Mouse (Mus musculus): ENCODE measurements at regions not wholly inside any gene's neighbourhood (a gene's known extent, or its start where the extent isn't known, plus 50 kb on each side); places are given as distances from the start of the nearest gene placed in this dataset.
"Not testable (repeated sequence)": the region's sequence is repeated elsewhere in the genome, so short reads cannot be mapped to it uniquely, and the experiment has no call there.

GRCm38 (mm10) chr2:75781781-75782211 is 50.2 kb upstream of the Agps start:
- no peak for ATAC-seq (replicated peaks; ENCODE audit: insufficient number of reproducible peaks, low FRiP score, low TSS enrichment)
- no peak overlapping the region for H3K4me2 ChIP-seq
- no peak overlapping the region for H3K4me3 ChIP-seq (ENCODE audit: low read depth, low read length)
- no peak overlapping the region for H3K9ac ChIP-seq (ENCODE audit: low read depth, low read length)
- no peak overlapping the region for H3K27ac ChIP-seq (ENCODE audit: low read depth, low read length)
- no peaks in the 10 kb centered on the region for H3K36me3 ChIP-seq (ENCODE audit: control insufficient read depth, insufficient read depth, low read length)
- peaks cover 9% of the 10 kb centered on the region for H3K4me1 ChIP-seq (ENCODE audit: control insufficient read depth, insufficient read depth, low read length)
- WGBS (ENCODE audit: insufficient replicate concordance), result 64% methylated on average over 6 of the region's 6 CpGs
- no peaks in the 10 kb centered on the region for H3K9me3 ChIP-seq (replicated peaks; ENCODE audit: control insufficient read depth, low read length)
- H3K27me3 ChIP-seq (ENCODE audit: control insufficient read depth, insufficient read depth, low read length), result no peaks in the 10 kb centered on the region

DNA sequence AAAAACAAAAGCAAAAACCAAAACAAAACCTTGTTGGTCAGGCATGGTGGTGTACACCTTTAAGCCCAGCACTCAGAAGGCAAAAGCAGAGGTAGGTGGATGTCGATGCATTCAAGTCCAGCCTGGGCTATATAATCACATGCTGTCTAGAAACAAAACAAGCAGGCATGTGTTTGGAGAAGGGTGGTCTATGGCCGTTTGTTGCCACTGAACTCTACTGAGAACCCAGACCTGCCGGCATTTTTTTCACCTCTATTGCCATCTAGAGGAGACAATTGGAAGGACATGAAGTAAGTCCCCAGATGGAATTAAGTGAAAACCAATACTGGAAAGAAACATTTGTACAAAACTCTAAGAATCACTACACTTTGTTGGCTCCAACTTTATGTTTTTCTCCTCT is 50.9 kb upstream of the Agps start:
- WGBS (ENCODE audit: insufficient replicate concordance), result 0% methylated on average over 3 of the region's 3 CpGs
- no peak overlapping the region for H3K9ac ChIP-seq (ENCODE audit: low read depth, low read length)
- H3K4me1 ChIP-seq (ENCODE audit: control insufficient read depth, insufficient read depth, low read length), result peaks cover 11% of the 10 kb centered on the region
- no peak overlapping the region for H3K4me3 ChIP-seq (ENCODE audit: low read depth, low read length)
- no peaks in the 10 kb centered on the region for H3K9me3 ChIP-seq (replicated peaks; ENCODE audit: control insufficient read depth, low read length)
- ATAC-seq (replicated peaks; ENCODE audit: insufficient number of reproducible peaks, low FRiP score, low TSS enrichment), result no peak
- no peaks in the 10 kb centered on the region for H3K27me3 ChIP-seq (ENCODE audit: control insufficient read depth, insufficient read depth, low read length)
- H3K4me2 ChIP-seq, result no peak overlapping the region
- no peaks in the 10 kb centered on the region for H3K36me3 ChIP-seq (ENCODE audit: control insufficient read depth, insufficient read depth, low read length)
- no peak overlapping the region for H3K27ac ChIP-seq (ENCODE audit: low read depth, low read length)

DNA sequence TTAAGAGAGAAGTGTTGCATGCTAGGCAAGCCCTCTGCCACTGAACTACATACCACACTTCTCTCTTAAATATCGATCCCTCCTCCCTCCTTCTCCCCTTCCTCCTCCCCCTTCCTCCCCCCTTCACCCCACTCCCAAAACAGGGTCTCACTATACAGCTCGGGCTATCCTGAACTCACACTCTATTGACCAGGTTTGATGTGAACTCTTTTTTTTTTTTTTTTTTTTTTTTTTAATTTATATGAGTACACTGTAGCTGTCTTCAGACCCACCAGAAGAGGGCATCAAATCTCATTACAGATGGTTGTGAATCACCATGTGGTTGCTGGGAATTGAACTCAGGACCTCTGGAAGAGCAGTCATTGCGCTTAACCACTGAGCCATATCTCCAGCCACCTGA is 53.3 kb upstream of the Agps start:
- H3K4me1 ChIP-seq (ENCODE audit: control insufficient read depth, insufficient read depth, low read length), result peaks cover 11% of the 10 kb centered on the region
- not testable (repeated sequence) for H3K36me3 ChIP-seq (ENCODE audit: control insufficient read depth, insufficient read depth, low read length); ATAC-seq (replicated peaks; ENCODE audit: insufficient number of reproducible peaks, low FRiP score, low TSS enrichment); H3K27ac ChIP-seq (ENCODE audit: low read depth, low read length); H3K4me2 ChIP-seq; H3K27me3 ChIP-seq (ENCODE audit: control insufficient read depth, insufficient read depth, low read length); H3K9ac ChIP-seq (ENCODE audit: low read depth, low read length); H3K4me3 ChIP-seq (ENCODE audit: low read depth, low read length); H3K9me3 ChIP-seq (replicated peaks; ENCODE audit: control insufficient read depth, low read length)
- 84% methylated on average over 3 of the region's 3 CpGs for WGBS (ENCODE audit: insufficient replicate concordance)

DNA sequence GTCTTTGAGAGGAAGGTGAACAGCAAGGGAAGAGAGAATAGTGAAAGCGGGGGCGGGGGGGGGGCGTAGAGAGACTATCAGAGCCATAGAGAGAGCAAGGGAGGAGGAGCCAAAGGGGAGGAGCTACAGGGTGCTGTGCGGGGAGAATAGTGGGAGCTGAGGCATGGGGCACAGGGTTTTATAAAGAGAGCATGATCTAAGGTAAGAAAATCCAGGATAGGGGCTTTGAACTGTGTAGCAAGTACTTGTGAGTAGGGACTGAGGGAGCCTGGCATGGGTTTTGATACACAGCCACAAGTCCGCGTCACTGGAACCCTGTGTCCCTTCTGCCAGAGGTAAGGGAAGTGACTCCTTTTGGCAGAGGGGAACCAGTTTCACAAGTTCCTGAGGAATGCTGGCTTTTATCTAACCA is 54.9 kb upstream of the Agps start:
- H3K9me3 ChIP-seq (replicated peaks; ENCODE audit: control insufficient read depth, low read length), result no peaks in the 10 kb centered on the region
- H3K4me1 ChIP-seq (ENCODE audit: control insufficient read depth, insufficient read depth, low read length), result peaks cover 22% of the 10 kb centered on the region
- H3K27ac ChIP-seq (ENCODE audit: low read depth, low read length), result no peak overlapping the region
- H3K4me2 ChIP-seq, result peak overlapping the region; percentile 64
- peak overlapping the region; percentile 35 for H3K4me3 ChIP-seq (ENCODE audit: low read depth, low read length)
- no peaks in the 10 kb centered on the region for H3K36me3 ChIP-seq (ENCODE audit: control insufficient read depth, insufficient read depth, low read length)
- ATAC-seq (replicated peaks; ENCODE audit: insufficient number of reproducible peaks, low FRiP score, low TSS enrichment), result peak; percentile 50; the same call in 1 of the 2 replicates
- H3K27me3 ChIP-seq (ENCODE audit: control insufficient read depth, insufficient read depth, low read length), result no peaks in the 10 kb centered on the region
- H3K9ac ChIP-seq (ENCODE audit: low read depth, low read length), result peak overlapping the region; percentile 54
- 7% methylated on average over 5 of the region's 6 CpGs for WGBS (ENCODE audit: insufficient replicate concordance)

DNA sequence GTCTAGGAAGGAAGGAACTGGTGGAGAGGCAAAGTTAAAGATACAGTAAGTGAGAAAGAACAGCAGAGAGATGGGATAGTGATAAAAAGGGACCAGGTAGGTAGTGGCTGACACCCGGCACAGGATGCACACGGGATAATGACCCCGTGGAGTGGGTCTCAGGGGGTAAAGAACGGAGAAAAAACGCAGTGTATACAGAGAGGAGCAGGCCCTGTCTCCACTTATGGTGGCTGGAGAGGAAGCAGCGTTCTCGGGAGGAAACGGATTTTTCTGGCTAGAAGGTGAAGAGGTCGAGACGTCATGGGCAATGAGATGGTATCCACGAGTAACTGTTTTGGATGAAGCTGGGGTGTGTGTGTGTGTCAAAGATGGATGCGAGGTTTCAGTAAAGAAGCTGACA is 55.4 kb upstream of the Agps start:
- Histone ChIP-seq H3K4me3 (ENCODE audit: low read depth, low read length) (peak overlapping the region; percentile 35), H3K9ac (ENCODE audit: low read depth, low read length) (peak overlapping the region; percentile 54; the same call in 1 of the 2 replicates), H3K9me3 (replicated peaks; ENCODE audit: control insufficient read depth, low read length) (no peaks in the 10 kb centered on the region), H3K27ac (ENCODE audit: low read depth, low read length) (no peak overlapping the region), H3K4me2 (peak overlapping the region; percentile 64), H3K4me1 (ENCODE audit: control insufficient read depth, insufficient read depth, low read length) (peaks cover 22% of the 10 kb centered on the region), H3K36me3 (ENCODE audit: control insufficient read depth, insufficient read depth, low read length) (no peaks in the 10 kb centered on the region), H3K27me3 (ENCODE audit: control insufficient read depth, insufficient read depth, low read length) (no peaks in the 10 kb centered on the region)
- 12% methylated on average over 12 of the region's 12 CpGs for WGBS (ENCODE audit: insufficient replicate concordance)
- ATAC-seq (replicated peaks; ENCODE audit: insufficient number of reproducible peaks, low FRiP score, low TSS enrichment), result no peak

GRCm38 (mm10) chr2:75775217-75775616 is 56.8 kb upstream of the Agps start:
- H3K4me2 ChIP-seq, result no peak overlapping the region
- no peak overlapping the region for H3K27ac ChIP-seq (ENCODE audit: low read depth, low read length)
- no peaks in the 10 kb centered on the region for H3K27me3 ChIP-seq (ENCODE audit: control insufficient read depth, insufficient read depth, low read length)
- no peak overlapping the region for H3K9ac ChIP-seq (ENCODE audit: low read depth, low read length)
- H3K9me3 ChIP-seq (replicated peaks; ENCODE audit: control insufficient read depth, low read length), result no peaks in the 10 kb centered on the region
- WGBS (ENCODE audit: insufficient replicate concordance), result 70% methylated on average over 1 of the region's 1 CpGs
- peaks cover 22% of the 10 kb centered on the region for H3K4me1 ChIP-seq (ENCODE audit: control insufficient read depth, insufficient read depth, low read length)
- no peaks in the 10 kb centered on the region for H3K36me3 ChIP-seq (ENCODE audit: control insufficient read depth, insufficient read depth, low read length)
- no peak for ATAC-seq (replicated peaks; ENCODE audit: insufficient number of reproducible peaks, low FRiP score, low TSS enrichment)
- H3K4me3 ChIP-seq (ENCODE audit: low read depth, low read length), result no peak overlapping the region

GRCm38 (mm10) chr2:75773431-75773830 is 58.5 kb upstream of the Agps start:
- Histone ChIP-seq H3K27me3 (ENCODE audit: control insufficient read depth, insufficient read depth, low read length) (no peaks in the 10 kb centered on the region), H3K4me1 (ENCODE audit: control insufficient read depth, insufficient read depth, low read length) (peaks cover 22% of the 10 kb centered on the region), H3K4me3 (ENCODE audit: low read depth, low read length) (no peak overlapping the region), H3K27ac (ENCODE audit: low read depth, low read length) (no peak overlapping the region), H3K36me3 (ENCODE audit: control insufficient read depth, insufficient read depth, low read length) (no peaks in the 10 kb centered on the region), H3K9me3 (replicated peaks; ENCODE audit: control insufficient read depth, low read length) (no peaks in the 10 kb centered on the region), H3K4me2 (no peak overlapping the region), H3K9ac (ENCODE audit: low read depth, low read length) (no peak overlapping the region)
- no peak for ATAC-seq (replicated peaks; ENCODE audit: insufficient number of reproducible peaks, low FRiP score, low TSS enrichment)
- 87% methylated on average over 5 of the region's 5 CpGs for WGBS (ENCODE audit: insufficient replicate concordance)

DNA sequence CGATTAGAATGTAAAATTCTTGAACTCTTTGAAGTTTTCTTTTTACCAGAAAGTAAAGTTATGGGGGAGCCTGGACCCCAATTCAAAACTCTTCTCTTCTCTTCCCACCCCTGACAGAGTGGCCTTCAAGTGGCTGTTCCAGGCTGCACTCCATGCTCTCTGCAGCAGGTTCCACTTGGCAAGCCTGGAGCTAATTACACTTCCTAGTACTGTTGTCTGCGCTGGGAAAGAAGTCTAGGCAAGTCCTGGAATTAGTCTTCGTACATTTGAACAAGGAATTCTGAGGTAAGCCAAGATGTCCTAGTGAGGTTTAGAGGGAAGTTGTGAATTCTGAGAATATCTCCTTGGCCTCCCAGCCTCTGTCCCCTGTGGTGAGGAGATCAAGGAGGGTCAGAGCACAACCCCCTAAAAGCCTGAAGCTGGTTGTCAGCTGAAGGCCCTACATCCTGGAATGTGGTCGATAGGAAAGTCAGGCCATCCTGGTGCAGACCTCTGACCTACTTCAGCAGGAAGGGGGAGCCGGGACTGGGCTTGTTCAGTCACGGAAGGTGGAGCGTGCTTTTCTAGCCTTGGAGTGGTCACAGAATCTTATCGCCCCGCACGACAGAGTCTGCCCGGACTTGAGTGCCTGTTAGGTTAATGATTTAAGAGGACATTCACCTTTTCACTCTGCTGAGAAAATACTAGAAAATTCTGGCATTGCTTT is 59.6 kb upstream of the Agps start:
- peak overlapping the region; percentile 47 for H3K4me2 ChIP-seq
- no peaks in the 10 kb centered on the region for H3K9me3 ChIP-seq (replicated peaks; ENCODE audit: control insufficient read depth, low read length)
- ATAC-seq (replicated peaks; ENCODE audit: insufficient number of reproducible peaks, low FRiP score, low TSS enrichment), result no peak
- H3K27me3 ChIP-seq (ENCODE audit: control insufficient read depth, insufficient read depth, low read length), result no peaks in the 10 kb centered on the region
- H3K36me3 ChIP-seq (ENCODE audit: control insufficient read depth, insufficient read depth, low read length), result no peaks in the 10 kb centered on the region
- peaks cover 20% of the 10 kb centered on the region for H3K4me1 ChIP-seq (ENCODE audit: control insufficient read depth, insufficient read depth, low read length)
- H3K4me3 ChIP-seq (ENCODE audit: low read depth, low read length), result no peak overlapping the region
- 15% methylated on average over 11 of the region's 11 CpGs for WGBS (ENCODE audit: insufficient replicate concordance)
- peak overlapping the region; percentile 63 for H3K27ac ChIP-seq (ENCODE audit: low read depth, low read length)
- 0 out of 2 replicates have a peak overlapping the region, but pooled peaks have one; percentile 10 for H3K9ac ChIP-seq (ENCODE audit: low read depth, low read length)

GRCm38 (mm10) chr2:75770633-75771032 is 61.3 kb upstream of the Agps start:
- Histone ChIP-seq H3K4me2 (no peak overlapping the region), H3K4me1 (ENCODE audit: control insufficient read depth, insufficient read depth, low read length) (peaks cover 16% of the 10 kb centered on the region), H3K27me3 (ENCODE audit: control insufficient read depth, insufficient read depth, low read length) (no peaks in the 10 kb centered on the region), H3K9me3 (replicated peaks; ENCODE audit: control insufficient read depth, low read length) (no peaks in the 10 kb centered on the region), H3K36me3 (ENCODE audit: control insufficient read depth, insufficient read depth, low read length) (no peaks in the 10 kb centered on the region), H3K9ac (ENCODE audit: low read depth, low read length) (no peak overlapping the region), H3K27ac (ENCODE audit: low read depth, low read length) (no peak overlapping the region), H3K4me3 (ENCODE audit: low read depth, low read length) (no peak overlapping the region)
- 56% methylated on average over 1 of the region's 1 CpGs for WGBS (ENCODE audit: insufficient replicate concordance)
- ATAC-seq (replicated peaks; ENCODE audit: insufficient number of reproducible peaks, low FRiP score, low TSS enrichment), result no peak
